Mouse (Mus musculus) limb, embryonic 15.5 days (tissue): Measurements from ENCODE around the gene Bcl11b. TPM values are rescaled to one million over a fixed set of nuclear protein-coding genes. Genes with fewer than 3 reads are reported as not detected.

Experiments
- ATAC-seq: fragments of 200-750 bp; cut with Nextera tagmentation; 2 replicates; pipeline ENCODE4 v1.8.0; 2017; ENCODE audit warnings: low read depth, moderate TSS enrichment; ENCODE audit not compliant: insufficient number of reproducible peaks, low FRiP score, low TSS enrichment
- H3K27ac ChIP-seq: fragments of 300-500 bp; sonication (generic); 2 replicates; pipeline ENCODE4 v1.5.1; 2015; ENCODE audit warnings: moderate library complexity, mild to moderate bottlenecking, inconsistent platforms
- H3K27me3 ChIP-seq: fragments of 300-500 bp; sonication (generic); 2 replicates; pipeline ENCODE4 v1.6.1; 2015; ENCODE audit warnings: inconsistent platforms
- H3K36me3 ChIP-seq: fragments of 300-500 bp; sonication (generic); 2 replicates; pipeline ENCODE4 v1.6.1; 2015; ENCODE audit warnings: inconsistent platforms
- H3K4me1 ChIP-seq: fragments of 300-500 bp; sonication (generic); 2 replicates; pipeline ENCODE4 v1.6.1; 2015; ENCODE audit warnings: inconsistent platforms
- H3K4me2 ChIP-seq: fragments of 300-500 bp; sonication (generic); 2 replicates; pipeline ENCODE4 v1.6.1; 2015; ENCODE audit warnings: mild to moderate bottlenecking, inconsistent platforms
- H3K4me3 ChIP-seq: fragments of 300-500 bp; sonication (generic); 2 replicates; pipeline ENCODE4 v1.5.1; 2015; ENCODE audit warnings: mild to moderate bottlenecking, inconsistent platforms
- H3K9ac ChIP-seq: fragments of 300-500 bp; sonication (generic); 2 replicates; pipeline ENCODE4 v1.6.1; 2015; ENCODE audit warnings: inconsistent platforms
- H3K9me3 ChIP-seq: fragments of 300-500 bp; sonication (generic); 2 replicates; pipeline ENCODE4 v1.6.1; 2016; ENCODE audit warnings: inconsistent platforms
- WGBS: fragments of 180-500 bp; shearing (Covaris S2); methylation state at CpG from one replicate; pipeline ENCODE4 v1.1.7; 2015; 5-methylcytosine and 5-hydroxymethylcytosine counted together
- polyA plus RNA-seq: library from polyadenylated mRNA; unstranded; fragments of >200 nt; fragmentation: Nextera tagmentation; extraction: Ambion mirVana; gene quantifications from 2 replicates; pipeline ENCODE4 v1.2.1, GENCODE M21; 2015

Bcl11b gene
- polyA plus RNA-seq, 1 experiment from 2014 or later: 19.9 TPM

DNA sequence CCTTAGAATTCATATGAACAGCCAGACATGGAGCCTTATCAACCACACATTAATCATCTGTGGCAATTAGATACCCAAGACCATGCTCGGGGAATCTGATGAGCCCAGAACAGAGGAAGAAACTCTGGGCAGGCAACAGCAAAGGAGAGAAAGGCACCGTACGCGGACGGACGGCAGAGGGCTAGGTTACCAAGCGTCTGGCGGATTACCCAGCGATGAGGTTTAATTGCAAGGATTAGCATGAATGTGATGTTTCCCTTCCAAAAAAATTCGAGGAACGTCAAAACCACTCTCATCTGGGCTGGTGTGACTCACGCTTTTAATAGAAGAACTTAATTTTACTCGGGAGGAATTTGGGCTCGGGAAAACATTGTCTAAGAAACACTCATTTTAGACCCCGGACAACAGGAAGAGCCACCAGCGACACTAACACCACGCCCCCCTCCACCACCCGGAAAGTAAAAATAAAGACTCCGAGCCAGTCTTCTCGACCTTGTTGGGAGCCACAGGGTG lies 52.7 kb downstream of the Bcl11b start:
- H3K27me3 ChIP-seq: no peaks in the 10 kb centered on the region
- 19% methylated on average over 20 of the region's 20 CpGs for WGBS
- ATAC-seq: no peak
- peaks cover 64% of the 10 kb centered on the region for H3K4me1 ChIP-seq
- no peak overlapping the region for H3K4me3 ChIP-seq
- H3K9ac ChIP-seq: no peak overlapping the region
- no peaks in the 10 kb centered on the region for H3K36me3 ChIP-seq
- no peaks in the 10 kb centered on the region for H3K9me3 ChIP-seq
- peak overlapping the region; percentile 38 for H3K4me2 ChIP-seq
- peak overlapping the region; percentile 50; the same call in 1 of the 2 replicates for H3K27ac ChIP-seq

DNA sequence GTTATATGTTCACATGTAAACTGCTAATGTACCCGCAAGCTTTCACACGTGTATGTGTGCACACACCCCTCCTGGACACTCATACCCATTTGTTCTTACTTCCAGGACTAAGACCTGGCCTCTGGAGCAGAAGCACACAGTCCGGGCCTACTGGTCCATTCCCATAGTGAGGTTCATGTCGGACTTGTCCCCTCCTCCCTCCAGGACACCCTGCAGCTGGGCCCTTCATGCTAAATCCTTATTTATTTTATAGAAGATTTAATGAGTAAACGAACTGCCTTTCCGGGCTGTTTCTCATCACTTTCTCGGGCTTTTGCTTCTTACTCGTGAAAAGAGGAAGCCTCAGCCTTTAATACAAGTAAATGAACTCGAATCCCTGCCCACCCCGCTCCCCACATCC lies 54.0 kb downstream of the Bcl11b start:
- no peaks in the 10 kb centered on the region for H3K9me3 ChIP-seq
- H3K4me2 ChIP-seq: no peak overlapping the region
- 68% methylated on average over 10 of the region's 10 CpGs for WGBS
- H3K27ac ChIP-seq: no peak overlapping the region
- no peak overlapping the region for H3K9ac ChIP-seq
- peaks cover 52% of the 10 kb centered on the region for H3K4me1 ChIP-seq
- H3K36me3 ChIP-seq: no peaks in the 10 kb centered on the region
- no peak overlapping the region for H3K4me3 ChIP-seq
- no peaks in the 10 kb centered on the region for H3K27me3 ChIP-seq
- ATAC-seq: no peak

DNA sequence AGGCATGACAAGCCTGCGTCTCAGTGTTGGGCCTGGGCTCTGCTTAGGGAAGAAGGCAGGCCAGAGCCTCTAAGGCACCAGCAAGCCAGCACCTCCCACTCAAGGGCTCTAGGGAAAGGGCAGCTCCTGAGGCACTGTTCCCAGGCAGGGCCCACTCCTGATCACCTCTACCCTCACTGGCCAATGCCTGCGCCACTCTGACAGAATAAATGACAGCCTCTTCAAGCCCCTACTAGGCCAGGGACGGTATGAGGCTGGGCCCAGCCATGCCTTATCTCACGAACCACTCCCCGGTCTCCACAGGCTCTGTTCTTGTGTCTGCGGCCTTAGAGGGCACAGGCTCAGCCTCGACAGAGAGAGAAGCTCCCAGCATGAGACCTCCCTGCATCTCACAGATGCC lies 61.3 kb downstream of the Bcl11b start:
- Histone ChIP-seq H3K4me2 (no peak overlapping the region), H3K4me1 (peaks cover 2% of the 10 kb centered on the region; the same call in 1 of the 2 replicates), H3K9me3 (no peaks in the 10 kb centered on the region), H3K27ac (no peak overlapping the region), H3K9ac (no peak overlapping the region), H3K36me3 (no peaks in the 10 kb centered on the region), H3K4me3 (no peak overlapping the region), H3K27me3 (no peaks in the 10 kb centered on the region)
- no peak for ATAC-seq
- 84% methylated on average over 7 of the region's 7 CpGs for WGBS

DNA sequence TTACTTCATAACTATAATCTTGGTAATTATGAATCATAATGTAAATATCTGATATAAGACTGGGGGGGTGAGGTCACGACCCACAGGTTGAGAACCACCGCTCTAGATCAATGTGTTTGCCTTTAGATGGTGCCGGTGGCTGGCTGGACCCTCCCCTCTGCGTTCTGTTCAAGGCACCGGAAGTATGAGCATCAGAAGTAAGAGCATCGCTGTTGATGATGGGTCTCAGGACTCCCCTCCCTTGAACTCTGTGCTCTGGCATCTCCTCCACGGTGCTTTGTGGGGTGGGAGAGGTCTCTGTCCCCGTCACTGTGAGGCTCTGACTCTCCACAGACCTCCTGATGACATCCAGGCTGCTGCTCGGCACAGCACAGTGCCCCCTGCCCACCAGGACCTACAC lies 62.6 kb downstream of the Bcl11b start:
- ATAC-seq: no peak
- H3K4me1 ChIP-seq: peaks cover 2% of the 10 kb centered on the region; the same call in 1 of the 2 replicates
- H3K4me3 ChIP-seq: no peak overlapping the region
- no peak overlapping the region for H3K9ac ChIP-seq
- 94% methylated on average over 9 of the region's 9 CpGs for whole genome bisulfite sequencing
- no peak overlapping the region for H3K4me2 ChIP-seq
- H3K27me3 ChIP-seq: no peaks in the 10 kb centered on the region
- H3K9me3 ChIP-seq: no peaks in the 10 kb centered on the region
- H3K36me3 ChIP-seq: no peaks in the 10 kb centered on the region
- H3K27ac ChIP-seq: no peak overlapping the region

DNA sequence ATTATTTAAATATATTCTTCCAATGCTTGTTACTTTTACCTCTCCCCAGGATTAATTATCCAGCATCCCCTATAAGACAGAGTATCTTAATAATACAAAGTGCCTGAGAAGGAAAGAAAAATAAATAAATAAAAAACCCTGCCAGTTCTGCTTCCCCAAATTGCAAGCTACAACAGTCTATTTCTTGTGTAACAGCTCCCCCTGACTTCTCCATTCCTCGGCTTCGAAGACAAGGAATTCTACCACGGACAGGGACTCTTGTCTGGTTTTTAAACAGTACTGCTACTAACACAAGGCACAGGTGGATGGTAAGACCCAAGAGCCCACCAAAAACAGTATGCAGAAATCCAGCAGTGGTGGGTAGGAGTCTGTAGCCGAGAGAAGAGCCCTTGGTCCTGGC lies 64.2 kb downstream of the Bcl11b start:
- no peak overlapping the region for H3K4me3 ChIP-seq
- H3K4me2 ChIP-seq: no peak overlapping the region
- H3K9me3 ChIP-seq: no peaks in the 10 kb centered on the region
- no peak overlapping the region for H3K27ac ChIP-seq
- no peak overlapping the region for H3K9ac ChIP-seq
- peaks cover 7% of the 10 kb centered on the region; the same call in 1 of the 2 replicates for H3K4me1 ChIP-seq
- no peaks in the 10 kb centered on the region for H3K36me3 ChIP-seq
- 60% methylated on average over 4 of the region's 4 CpGs for WGBS
- ATAC-seq: no peak
- H3K27me3 ChIP-seq: no peaks in the 10 kb centered on the region

DNA sequence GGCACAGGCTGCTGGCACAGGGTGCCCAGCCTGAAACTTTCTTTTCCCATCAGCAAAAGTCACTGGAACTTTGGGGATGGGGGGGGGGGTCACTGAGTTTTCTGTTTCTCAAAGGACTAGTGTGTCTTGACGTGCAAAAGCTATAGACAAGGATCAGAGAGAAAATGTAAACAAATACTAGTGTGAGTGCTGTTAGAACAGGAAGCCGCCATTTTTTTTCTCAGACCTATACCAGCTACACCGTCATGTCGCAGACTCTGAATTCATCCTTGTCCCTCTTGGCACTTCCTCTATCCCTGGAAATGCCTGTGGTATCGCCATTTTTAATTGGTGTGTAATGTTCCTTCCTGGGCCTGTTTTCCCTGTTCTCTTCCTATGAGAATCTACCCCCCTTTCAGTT lies 66.4 kb downstream of the Bcl11b start:
- H3K27me3 ChIP-seq: no peaks in the 10 kb centered on the region
- no peak overlapping the region for H3K9ac ChIP-seq
- H3K27ac ChIP-seq: no peak overlapping the region
- peaks cover 24% of the 10 kb centered on the region for H3K4me1 ChIP-seq
- ATAC-seq: no peak
- WGBS: 76% methylated on average over 5 of the region's 5 CpGs
- H3K36me3 ChIP-seq: no peaks in the 10 kb centered on the region
- H3K9me3 ChIP-seq: no peaks in the 10 kb centered on the region
- no peak overlapping the region for H3K4me3 ChIP-seq
- H3K4me2 ChIP-seq: no peak overlapping the region

DNA sequence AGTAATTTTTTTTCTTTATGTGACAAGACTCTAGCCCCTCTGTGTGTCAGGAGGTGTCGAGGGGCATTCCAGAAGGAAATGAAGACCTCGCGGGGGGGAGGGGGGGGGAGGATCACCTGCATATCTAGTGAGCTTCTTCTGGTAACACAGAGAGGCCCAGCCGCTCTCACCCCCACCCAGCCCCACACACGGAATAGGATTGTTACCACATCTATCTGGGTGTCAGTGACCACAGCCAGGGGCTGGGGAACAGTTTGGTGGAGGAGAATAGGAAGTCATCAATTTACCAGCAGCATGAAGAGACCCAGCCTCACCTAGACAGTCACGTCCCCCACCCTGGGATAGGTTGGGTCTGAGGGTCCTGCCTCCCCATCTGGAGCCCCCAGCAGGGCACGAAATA lies 67.0 kb downstream of the Bcl11b start:
- no peaks in the 10 kb centered on the region for H3K27me3 ChIP-seq
- H3K9me3 ChIP-seq: no peaks in the 10 kb centered on the region
- H3K4me3 ChIP-seq: no peak overlapping the region
- H3K4me2 ChIP-seq: no peak overlapping the region
- peaks cover 29% of the 10 kb centered on the region for H3K4me1 ChIP-seq
- no peaks in the 10 kb centered on the region for H3K36me3 ChIP-seq
- no peak overlapping the region for H3K27ac ChIP-seq
- ATAC-seq: no peak
- WGBS: 81% methylated on average over 7 of the region's 7 CpGs
- no peak overlapping the region for H3K9ac ChIP-seq

DNA sequence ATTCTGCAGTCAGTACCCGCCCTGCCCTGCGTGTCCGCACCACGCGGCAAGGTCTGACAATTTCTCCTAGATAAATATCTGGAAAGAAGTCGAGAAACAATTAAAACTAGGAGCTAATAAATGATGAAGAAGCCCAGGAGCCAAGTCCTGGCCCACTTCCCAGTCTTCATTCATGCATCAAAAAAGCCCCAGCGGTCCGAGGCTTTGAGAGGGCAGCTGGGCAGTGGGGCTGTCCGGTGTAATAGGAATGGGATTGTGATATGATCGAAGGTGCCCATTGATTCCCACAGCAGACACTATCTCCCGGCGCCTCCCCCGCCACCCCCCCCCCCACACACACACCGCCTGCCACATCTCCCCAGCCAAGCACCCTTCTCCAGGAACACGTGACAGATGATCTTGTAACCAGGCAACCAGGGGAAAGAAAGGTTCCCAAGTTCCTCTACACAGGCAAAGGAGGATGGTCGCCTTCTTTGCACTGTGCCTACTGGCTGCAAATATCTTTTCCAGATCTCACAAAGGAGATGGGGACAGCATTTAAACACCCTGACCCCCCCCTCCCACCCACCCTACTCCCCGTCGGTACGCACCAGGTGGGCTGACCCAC lies 68.5 kb downstream of the Bcl11b start:
- no peaks in the 10 kb centered on the region for H3K27me3 ChIP-seq
- no peaks in the 10 kb centered on the region for H3K36me3 ChIP-seq
- no peak for ATAC-seq
- H3K9me3 ChIP-seq: no peaks in the 10 kb centered on the region
- 73% methylated on average over 19 of the region's 19 CpGs for WGBS
- H3K4me2 ChIP-seq: no peak overlapping the region
- H3K27ac ChIP-seq: no peak overlapping the region
- peaks cover 44% of the 10 kb centered on the region for H3K4me1 ChIP-seq
- no peak overlapping the region for H3K4me3 ChIP-seq
- H3K9ac ChIP-seq: no peak overlapping the region

DNA sequence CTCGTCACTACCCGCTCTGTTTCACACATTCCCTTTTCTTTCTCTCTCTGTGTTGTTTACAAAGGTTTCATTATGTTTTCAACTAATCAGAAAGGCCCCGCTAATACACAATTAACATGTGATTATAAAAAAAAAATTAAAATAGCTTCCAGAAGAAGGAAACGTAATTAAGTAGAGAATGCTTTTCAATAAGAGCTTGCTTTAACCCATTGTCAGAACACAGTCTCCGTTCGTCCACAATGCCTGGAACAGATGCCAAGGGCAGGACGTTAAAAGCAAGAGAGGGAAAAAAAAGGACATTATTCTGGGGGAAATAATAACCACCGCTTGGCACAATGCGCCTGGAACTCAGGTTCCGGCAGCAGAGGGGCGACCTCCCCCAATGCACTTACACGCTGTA lies 71.3 kb downstream of the Bcl11b start:
- no peak overlapping the region for H3K4me2 ChIP-seq
- H3K36me3 ChIP-seq: no peaks in the 10 kb centered on the region
- H3K4me1 ChIP-seq: peaks cover 70% of the 10 kb centered on the region
- no peak overlapping the region for H3K27ac ChIP-seq
- H3K4me3 ChIP-seq: no peak overlapping the region
- no peaks in the 10 kb centered on the region for H3K9me3 ChIP-seq
- no peaks in the 10 kb centered on the region for H3K27me3 ChIP-seq
- 41% methylated on average over 12 of the region's 12 CpGs for WGBS
- no peak overlapping the region for H3K9ac ChIP-seq
- ATAC-seq: no peak

DNA sequence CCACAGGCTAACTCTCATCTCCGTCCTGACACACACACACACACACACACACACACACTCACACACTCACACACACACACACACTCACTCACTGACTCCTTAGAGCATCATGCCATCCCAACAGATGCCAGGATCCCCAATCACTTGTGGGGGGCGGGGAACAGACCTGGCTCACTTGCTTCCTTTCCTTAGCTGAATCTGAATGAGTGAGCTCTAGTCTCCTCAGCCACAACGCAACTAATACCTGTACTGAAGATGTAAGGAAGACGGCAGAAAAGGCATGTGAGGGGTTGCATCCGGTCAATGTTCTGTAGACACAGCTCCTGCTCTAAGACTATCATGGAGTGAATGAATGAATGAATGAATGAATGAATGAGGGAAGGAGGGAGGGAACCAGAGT lies 71.9 kb downstream of the Bcl11b start:
- peak overlapping the region; percentile 24 for H3K4me2 ChIP-seq

DNA sequence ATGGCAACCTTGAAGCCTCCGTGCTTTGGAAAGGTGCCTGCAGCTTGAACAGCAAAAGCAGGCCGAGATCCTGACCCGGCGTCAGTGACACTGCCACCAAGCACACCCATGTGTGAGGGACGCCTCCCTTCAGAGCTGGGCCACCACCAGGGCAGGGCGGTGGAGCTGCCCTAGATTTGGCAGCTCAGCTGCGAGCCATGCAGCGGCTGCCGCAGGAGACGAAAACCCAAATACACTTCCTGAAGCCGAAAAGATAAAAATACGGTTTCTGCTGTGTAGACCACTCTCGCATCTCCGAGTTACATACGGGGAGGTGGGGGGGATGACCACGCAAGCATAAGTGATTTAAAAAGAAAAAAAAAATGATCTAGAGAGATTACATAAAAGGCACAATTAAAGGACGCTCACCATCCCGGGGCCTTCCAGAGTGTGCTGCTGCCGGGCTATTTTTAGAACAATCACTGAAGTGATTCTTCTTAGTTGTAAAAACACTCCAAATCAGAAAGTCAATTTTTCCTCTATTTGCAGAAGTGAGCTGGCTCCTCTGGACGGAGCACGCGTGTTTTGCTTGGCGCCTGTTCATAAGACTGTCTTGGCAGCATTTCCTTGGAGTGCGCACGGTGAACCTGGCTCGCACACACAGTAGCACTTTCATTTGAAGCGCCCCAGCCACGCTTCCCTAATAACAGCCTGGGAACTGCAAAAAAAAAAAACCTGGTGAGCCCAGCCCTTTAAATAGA lies 72.6 kb downstream of the Bcl11b start:
- Histone ChIP-seq H3K4me1 (peaks cover 80% of the 10 kb centered on the region), H3K9ac (no peak overlapping the region), H3K27ac (peak overlapping the region; percentile 74), H3K27me3 (no peaks in the 10 kb centered on the region), H3K36me3 (no peaks in the 10 kb centered on the region), H3K4me2 (peak overlapping the region; percentile 24), H3K4me3 (0 out of 2 replicates have a peak overlapping the region, but pooled peaks have one; percentile 4), H3K9me3 (no peaks in the 10 kb centered on the region)
- 23% methylated on average over 28 of the region's 28 CpGs for WGBS
- ATAC-seq: peak; percentile 74

More for the DNA sequence above, 71.9 kb downstream of the Bcl11b start:
- Histone ChIP-seq H3K27me3 (no peaks in the 10 kb centered on the region), H3K9me3 (no peaks in the 10 kb centered on the region), H3K9ac (no peak overlapping the region), H3K27ac (peak overlapping the region; percentile 74), H3K4me3 (no peak overlapping the region), H3K4me1 (peaks cover 76% of the 10 kb centered on the region), H3K36me3 (no peaks in the 10 kb centered on the region)
- no peak for ATAC-seq
- WGBS: 47% methylated on average over 5 of the region's 5 CpGs

DNA sequence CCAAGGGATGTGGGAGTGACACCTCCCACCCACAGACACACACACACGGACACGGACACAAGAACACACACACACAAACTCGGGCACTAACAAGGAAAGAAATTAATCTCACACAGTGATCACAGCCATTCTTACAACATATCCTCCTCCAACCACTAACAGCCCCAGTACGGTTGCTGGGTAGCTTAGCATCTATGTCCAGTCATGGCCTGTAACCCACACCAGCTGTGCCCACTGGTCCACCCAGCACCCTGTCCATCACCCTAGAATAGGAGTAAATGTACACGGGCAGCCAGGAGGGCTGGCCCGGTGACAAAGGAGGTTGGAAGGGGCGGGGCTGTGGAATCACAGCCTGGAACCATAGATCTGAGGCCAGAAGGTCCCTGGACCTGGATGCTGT lies 74.5 kb downstream of the Bcl11b start:
- Histone ChIP-seq H3K4me1 (peaks cover 80% of the 10 kb centered on the region), H3K4me2 (peak overlapping the region; percentile 30; the same call in 1 of the 2 replicates), H3K4me3 (no peak overlapping the region), H3K27me3 (no peaks in the 10 kb centered on the region), H3K27ac (no peak overlapping the region), H3K9ac (no peak overlapping the region), H3K36me3 (no peaks in the 10 kb centered on the region), H3K9me3 (no peaks in the 10 kb centered on the region)
- ATAC-seq: 0 out of 2 replicates have a peak, but pooled peaks have one; percentile 13
- 53% methylated on average over 7 of the region's 7 CpGs for WGBS
